Mouse (Mus musculus) midbrain, embryonic 16.5 days (tissue): ENCODE results near the gene Tmem131. TPM values are rescaled to one million over a fixed set of nuclear protein-coding genes. Genes with fewer than 3 reads are reported as not detected.

ENCODE experiments used
- ATAC-seq: fragments of 200-750 bp; cut with Nextera tagmentation; 2 replicates; pipeline ENCODE4 v1.8.0; 2017; ENCODE audit warnings: moderate TSS enrichment
- H3K27ac ChIP-seq: fragments of 300-500 bp; sonication (generic); 2 replicates; pipeline ENCODE4 v1.5.1; 2014; ENCODE audit warnings: mild to moderate bottlenecking, low read length, mixed read lengths
- H3K27me3 ChIP-seq: fragments of 300-500 bp; sonication (generic); 2 replicates; pipeline ENCODE4 v1.6.1; 2014; ENCODE audit warnings: low read depth, low read length, mixed read lengths; ENCODE audit not compliant: control insufficient read depth, insufficient read depth
- H3K36me3 ChIP-seq: fragments of 300-500 bp; sonication (generic); 2 replicates; pipeline ENCODE4 v1.6.1; 2014; ENCODE audit warnings: mild to moderate bottlenecking, low read length, moderate library complexity, mixed read lengths; ENCODE audit not compliant: control insufficient read depth, insufficient read depth
- H3K4me1 ChIP-seq: fragments of 300-500 bp; sonication (generic); 2 replicates; pipeline ENCODE4 v1.6.1; 2014; ENCODE audit warnings: mild to moderate bottlenecking, low read length, mixed read lengths; ENCODE audit not compliant: control insufficient read depth, insufficient read depth
- H3K4me2 ChIP-seq: fragments of 300-500 bp; sonication (generic); 2 replicates; pipeline ENCODE4 v1.6.1; 2014; ENCODE audit warnings: mild to moderate bottlenecking, low read length, mixed read lengths
- H3K4me3 ChIP-seq: fragments of 300-500 bp; sonication (generic); 2 replicates; pipeline ENCODE4 v1.5.1; 2014; ENCODE audit warnings: low read depth, mild to moderate bottlenecking, low read length, moderate library complexity, mixed read lengths
- H3K9ac ChIP-seq: fragments of 300-500 bp; sonication (generic); 2 replicates; pipeline ENCODE4 v1.6.1; 2014; ENCODE audit warnings: low read depth, low read length, mixed read lengths
- H3K9me3 ChIP-seq: fragments of 300-500 bp; sonication (generic); replicated peaks from 2 replicates; pipeline ENCODE4 v1.6.1; 2014; ENCODE audit warnings: mild to moderate bottlenecking, low read length, mixed read lengths; ENCODE audit not compliant: control insufficient read depth, poor library complexity, severe bottlenecking
- WGBS: fragments of 180-500 bp; shearing (Covaris S2); extraction: QIAGEN DNeasy Blood & Tissue Kit; methylation state at CpG from one replicate; pipeline ENCODE4 v1.1.7; 2014; 5-methylcytosine and 5-hydroxymethylcytosine counted together
- polyA plus RNA-seq: library from polyadenylated mRNA; unstranded; fragments of >200 nt; fragmentation: Nextera tagmentation; extraction: Ambion mirVana; gene quantifications from 2 replicates; pipeline ENCODE4 v1.2.1, GENCODE M21; 2015

The Tmem131 gene
- polyA plus RNA-seq, 1 experiment from 2014 or later = 14.0 TPM

- Histone ChIP-seq H3K9ac (no peak overlapping the region), H3K27me3 (no peaks in the 10 kb centered on the region), H3K27ac (no peak overlapping the region), H3K4me1 (no peaks in the 10 kb centered on the region), H3K9me3 (no peaks in the 10 kb centered on the region), H3K36me3 (no peaks in the 10 kb centered on the region), H3K4me3 (no peak overlapping the region), H3K4me2 (no peak overlapping the region)
- no peak for ATAC-seq
- WGBS = 87% methylated on average over 9 of the region's 9 CpGs
Measured at GRCm38 (mm10) chr1:36982191-36982961, 38.9 kb upstream of the Tmem131 start.

DNA sequence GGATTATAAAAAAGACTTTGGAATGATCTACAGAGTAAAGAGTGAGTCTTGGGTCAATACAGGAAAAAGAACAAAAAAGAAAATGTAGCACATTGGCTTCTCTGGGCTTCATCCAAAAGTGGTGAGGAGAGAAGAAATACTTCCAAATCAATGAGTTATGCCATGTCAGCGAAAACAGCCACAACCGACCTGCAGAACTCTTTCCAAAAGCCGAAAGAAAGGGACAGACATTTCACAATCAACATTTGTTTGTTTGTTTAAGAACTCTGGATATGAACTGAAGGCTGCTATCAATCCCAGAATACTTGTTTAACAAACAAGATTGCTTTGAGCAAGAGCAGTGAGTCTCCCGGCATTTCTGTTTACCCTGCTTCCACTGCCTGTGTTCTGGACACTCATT, 33.3 kb upstream of the Tmem131 start:
- no peaks in the 10 kb centered on the region for H3K27me3 ChIP-seq
- no peaks in the 10 kb centered on the region for H3K4me1 ChIP-seq
- ATAC-seq = no peak
- 87% methylated on average over 4 of the region's 4 CpGs for WGBS
- H3K36me3 ChIP-seq = no peaks in the 10 kb centered on the region
- no peak overlapping the region for H3K9ac ChIP-seq
- H3K9me3 ChIP-seq = no peaks in the 10 kb centered on the region
- H3K4me2 ChIP-seq = no peak overlapping the region
- no peak overlapping the region for H3K27ac ChIP-seq
- no peak overlapping the region for H3K4me3 ChIP-seq

GRCm38 (mm10) chr1:36970918-36971617, 27.6 kb upstream of the Tmem131 start:
- no peaks in the 10 kb centered on the region for H3K27me3 ChIP-seq
- no peaks in the 10 kb centered on the region for H3K36me3 ChIP-seq
- H3K9me3 ChIP-seq = no peaks in the 10 kb centered on the region
- H3K27ac ChIP-seq = no peak overlapping the region
- no peak for ATAC-seq
- no peak overlapping the region for H3K4me3 ChIP-seq
- 88% methylated on average over 3 of the region's 3 CpGs for WGBS
- H3K9ac ChIP-seq = no peak overlapping the region
- H3K4me1 ChIP-seq = no peaks in the 10 kb centered on the region
- H3K4me2 ChIP-seq = no peak overlapping the region

GRCm38 (mm10) chr1:36965831-36966230, 22.4 kb upstream of the Tmem131 start:
- 90% methylated on average over 5 of the region's 5 CpGs for WGBS
- ATAC-seq = no peak
- Histone ChIP-seq H3K4me2 (no peak overlapping the region), H3K27ac (no peak overlapping the region), H3K4me3 (no peak overlapping the region), H3K9me3 (no peaks in the 10 kb centered on the region), H3K36me3 (no peaks in the 10 kb centered on the region), H3K27me3 (no peaks in the 10 kb centered on the region), H3K9ac (no peak overlapping the region), H3K4me1 (no peaks in the 10 kb centered on the region)

DNA sequence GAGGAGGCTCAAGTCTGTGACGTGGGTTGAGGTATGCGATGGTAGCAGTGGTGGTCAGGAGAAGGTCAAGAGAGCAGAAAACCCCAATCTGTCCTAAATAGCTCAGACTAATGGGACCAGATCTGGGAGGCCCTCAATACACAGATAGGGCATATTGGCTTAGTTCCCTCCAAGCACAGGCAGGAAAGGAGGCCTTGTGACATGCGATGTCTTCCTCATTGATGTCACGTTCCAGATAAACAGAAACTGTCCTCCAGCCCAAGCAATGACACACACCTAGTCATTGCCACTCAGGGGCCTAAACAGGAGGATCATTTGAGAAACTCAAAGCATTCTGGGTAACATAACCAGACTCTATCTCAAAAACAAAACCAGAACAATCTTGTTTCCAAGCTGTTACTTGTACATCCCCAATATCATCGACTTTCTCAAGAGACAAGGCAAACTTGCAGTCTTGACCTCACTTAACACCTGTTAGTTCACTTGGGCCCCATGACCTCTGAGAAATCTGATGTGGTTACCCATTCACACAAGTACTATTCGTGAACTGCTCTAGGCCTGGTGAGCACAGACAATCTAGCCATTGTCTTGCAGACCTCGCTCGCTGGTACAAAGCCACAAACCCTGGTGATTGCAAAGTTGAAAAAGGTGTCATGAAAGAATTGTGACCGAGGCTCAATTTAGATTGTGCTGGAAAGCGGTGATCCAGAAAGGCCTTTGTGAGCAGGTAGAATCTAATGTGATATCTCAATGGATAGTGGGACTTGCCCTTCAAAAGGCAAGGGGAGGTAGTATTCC, 19.1 kb upstream of the Tmem131 start:
- Histone ChIP-seq H3K4me3 (no peak overlapping the region), H3K9me3 (no peaks in the 10 kb centered on the region), H3K9ac (no peak overlapping the region), H3K27ac (no peak overlapping the region), H3K4me2 (no peak overlapping the region), H3K27me3 (no peaks in the 10 kb centered on the region), H3K36me3 (no peaks in the 10 kb centered on the region), H3K4me1 (no peaks in the 10 kb centered on the region)
- ATAC-seq = no peak
- 69% methylated on average over 10 of the region's 10 CpGs for WGBS

- ATAC-seq = no peak
- no peaks in the 10 kb centered on the region for H3K27me3 ChIP-seq
- no peak overlapping the region for H3K4me3 ChIP-seq
- no peak overlapping the region for H3K4me2 ChIP-seq
- no peak overlapping the region for H3K9ac ChIP-seq
- H3K36me3 ChIP-seq = no peaks in the 10 kb centered on the region
- WGBS = 92% methylated on average over 16 of the region's 16 CpGs
- H3K4me1 ChIP-seq = no peaks in the 10 kb centered on the region
- H3K9me3 ChIP-seq = no peaks in the 10 kb centered on the region
- H3K27ac ChIP-seq = no peak overlapping the region
Measured at GRCm38 (mm10) chr1:36960509-36961222, 17.2 kb upstream of the Tmem131 start.

GRCm38 (mm10) chr1:36949591-36950184, 6.2 kb upstream of the Tmem131 start:
- Histone ChIP-seq H3K27ac (no peak overlapping the region), H3K9ac (no peak overlapping the region), H3K9me3 (no peaks in the 10 kb centered on the region), H3K4me3 (no peak overlapping the region), H3K27me3 (no peaks in the 10 kb centered on the region), H3K36me3 (no peaks in the 10 kb centered on the region), H3K4me2 (no peak overlapping the region), H3K4me1 (no peaks in the 10 kb centered on the region)
- WGBS = 69% methylated on average over 7 of the region's 7 CpGs
- no peak for ATAC-seq

GRCm38 (mm10) chr1:36947448-36947847, 4.0 kb upstream of the Tmem131 start:
- WGBS = 81% methylated on average over 8 of the region's 8 CpGs
- H3K9me3 ChIP-seq = no peaks in the 10 kb centered on the region
- no peak overlapping the region for H3K4me3 ChIP-seq
- H3K4me2 ChIP-seq = no peak overlapping the region
- no peaks in the 10 kb centered on the region for H3K4me1 ChIP-seq
- no peaks in the 10 kb centered on the region for H3K27me3 ChIP-seq
- no peak for ATAC-seq
- no peak overlapping the region for H3K9ac ChIP-seq
- no peaks in the 10 kb centered on the region for H3K36me3 ChIP-seq
- H3K27ac ChIP-seq = no peak overlapping the region
